Mouse (Mus musculus): Measurements from ENCODE around the gene Plcb1. TPM values are rescaled to one million over a fixed set of nuclear protein-coding genes. Genes with fewer than 3 reads are reported as not detected.
A peak's percentile ranks its signal among the peaks of the same experiment; 100 is the strongest.

Plcb1 gene
- polyA plus RNA-seq, 1 experiment from 2014 or later: 48.3 TPM

GRCm38 (mm10) chr2:135274949-135275348, 489.1 kb downstream of the Plcb1 start:
- H3K4me1 ChIP-seq (replicated peaks): no peaks in the 10 kb centered on the region
- H3K36me3 ChIP-seq: no peaks in the 10 kb centered on the region
- H3K4me3 ChIP-seq: no peak overlapping the region
- H3K27me3 ChIP-seq: no peaks in the 10 kb centered on the region
- no peak overlapping the region for H3K9ac ChIP-seq
- H3K9me3 ChIP-seq: no peaks in the 10 kb centered on the region
- WGBS: 80% methylated on average over 5 of the region's 5 CpGs
- H3K4me2 ChIP-seq: no peak overlapping the region
- no peak overlapping the region for H3K27ac ChIP-seq
- ATAC-seq (ENCODE audit: low FRiP score): no peak

GRCm38 (mm10) chr2:135278506-135278905, 492.6 kb downstream of the Plcb1 start:
- H3K4me2 ChIP-seq: no peak overlapping the region
- no peaks in the 10 kb centered on the region for H3K9me3 ChIP-seq
- H3K27me3 ChIP-seq: no peaks in the 10 kb centered on the region
- no peak for ATAC-seq (ENCODE audit: low FRiP score)
- H3K9ac ChIP-seq: no peak overlapping the region
- H3K4me1 ChIP-seq (replicated peaks): no peaks in the 10 kb centered on the region
- no peak overlapping the region for H3K4me3 ChIP-seq
- no peaks in the 10 kb centered on the region for H3K36me3 ChIP-seq
- WGBS: 65% methylated on average over 3 of the region's 3 CpGs
- no peak overlapping the region for H3K27ac ChIP-seq

- H3K9ac ChIP-seq: no peak overlapping the region
- no peaks in the 10 kb centered on the region for H3K36me3 ChIP-seq
- no peak overlapping the region for H3K27ac ChIP-seq
- WGBS: 90% methylated on average over 6 of the region's 6 CpGs
- ATAC-seq (ENCODE audit: low FRiP score): no peak
- no peaks in the 10 kb centered on the region for H3K4me1 ChIP-seq (replicated peaks)
- H3K4me3 ChIP-seq: no peak overlapping the region
- H3K4me2 ChIP-seq: no peak overlapping the region
- H3K9me3 ChIP-seq: no peaks in the 10 kb centered on the region
- H3K27me3 ChIP-seq: no peaks in the 10 kb centered on the region
Measured at GRCm38 (mm10) chr2:135279026-135279425, 493.2 kb downstream of the Plcb1 start.

GRCm38 (mm10) chr2:135283783-135284182, 497.9 kb downstream of the Plcb1 start:
- no peak overlapping the region for H3K27ac ChIP-seq
- no peak for ATAC-seq (ENCODE audit: low FRiP score)
- H3K4me1 ChIP-seq (replicated peaks): no peaks in the 10 kb centered on the region
- H3K4me2 ChIP-seq: no peak overlapping the region
- no peak overlapping the region for H3K9ac ChIP-seq
- no peaks in the 10 kb centered on the region for H3K9me3 ChIP-seq
- H3K27me3 ChIP-seq: no peaks in the 10 kb centered on the region
- H3K36me3 ChIP-seq: no peaks in the 10 kb centered on the region
- 77% methylated on average over 3 of the region's 3 CpGs for WGBS
- no peak overlapping the region for H3K4me3 ChIP-seq

GRCm38 (mm10) chr2:135296184-135296769, 510.4 kb downstream of the Plcb1 start:
- no peak overlapping the region for H3K27ac ChIP-seq
- WGBS: 92% methylated on average over 8 of the region's 8 CpGs
- H3K9me3 ChIP-seq: no peaks in the 10 kb centered on the region
- ATAC-seq (ENCODE audit: low FRiP score): no peak
- no peaks in the 10 kb centered on the region for H3K27me3 ChIP-seq
- H3K9ac ChIP-seq: no peak overlapping the region
- H3K4me3 ChIP-seq: no peak overlapping the region
- H3K4me2 ChIP-seq: no peak overlapping the region
- peaks cover 12% of the 10 kb centered on the region; the same call in 1 of the 2 replicates for H3K4me1 ChIP-seq (replicated peaks)
- H3K36me3 ChIP-seq: no peaks in the 10 kb centered on the region

- Histone ChIP-seq H3K27me3 (no peaks in the 10 kb centered on the region), H3K4me1 (replicated peaks) (peaks cover 12% of the 10 kb centered on the region)
- WGBS: 56% methylated on average over 1 of the region's 1 CpGs
Measured at GRCm38 (mm10) chr2:135300480-135300879, 514.6 kb downstream of the Plcb1 start.

GRCm38 (mm10) chr2:135302483-135302882, 516.6 kb downstream of the Plcb1 start:
- H3K9me3 ChIP-seq: no peaks in the 10 kb centered on the region
- ATAC-seq (ENCODE audit: low FRiP score): no peak
- H3K4me2 ChIP-seq: no peak overlapping the region
- no peak overlapping the region for H3K27ac ChIP-seq
- WGBS: 97% methylated on average over 2 of the region's 2 CpGs
- peaks cover 24% of the 10 kb centered on the region for H3K4me1 ChIP-seq (replicated peaks)
- no peaks in the 10 kb centered on the region for H3K27me3 ChIP-seq
- H3K4me3 ChIP-seq: no peak overlapping the region
- no peak overlapping the region for H3K9ac ChIP-seq
- H3K36me3 ChIP-seq: no peaks in the 10 kb centered on the region

More at GRCm38 (mm10) chr2:135300480-135300879, 514.6 kb downstream of the Plcb1 start:
- no peaks in the 10 kb centered on the region for H3K9me3 ChIP-seq
- peak; percentile 61; the same call in 1 of the 2 replicates for ATAC-seq (ENCODE audit: low FRiP score)
- no peak overlapping the region for H3K4me2 ChIP-seq
- no peak overlapping the region for H3K27ac ChIP-seq
- H3K36me3 ChIP-seq: no peaks in the 10 kb centered on the region
- H3K4me3 ChIP-seq: no peak overlapping the region
- no peak overlapping the region for H3K9ac ChIP-seq

- Histone ChIP-seq H3K4me3 (no peak overlapping the region), H3K4me1 (replicated peaks) (peaks cover 19% of the 10 kb centered on the region), H3K9me3 (no peaks in the 10 kb centered on the region), H3K27me3 (no peaks in the 10 kb centered on the region), H3K4me2 (no peak overlapping the region), H3K27ac (peak overlapping the region; percentile 76; the same call in 1 of the 2 replicates), H3K36me3 (no peaks in the 10 kb centered on the region), H3K9ac (no peak overlapping the region)
- no peak for ATAC-seq (ENCODE audit: low FRiP score)
- WGBS: 90% methylated on average over 3 of the region's 3 CpGs
Measured at GRCm38 (mm10) chr2:135305186-135305585, 519.3 kb downstream of the Plcb1 start.

- Histone ChIP-seq H3K4me1 (replicated peaks) (peaks cover 19% of the 10 kb centered on the region), H3K9ac (no peak overlapping the region), H3K4me3 (no peak overlapping the region), H3K36me3 (no peaks in the 10 kb centered on the region), H3K4me2 (no peak overlapping the region), H3K27ac (peak overlapping the region; percentile 76), H3K27me3 (no peaks in the 10 kb centered on the region), H3K9me3 (no peaks in the 10 kb centered on the region)
- peak; percentile 64 for ATAC-seq (ENCODE audit: low FRiP score)
- WGBS: 42% methylated on average over 7 of the region's 7 CpGs
Measured at GRCm38 (mm10) chr2:135305736-135306471, 520.0 kb downstream of the Plcb1 start.

GRCm38 (mm10) chr2:135306472-135306771, 520.6 kb downstream of the Plcb1 start:
- Histone ChIP-seq H3K4me2 (no peak overlapping the region), H3K4me3 (no peak overlapping the region), H3K36me3 (no peaks in the 10 kb centered on the region), H3K9me3 (no peaks in the 10 kb centered on the region), H3K27me3 (no peaks in the 10 kb centered on the region), H3K9ac (no peak overlapping the region), H3K27ac (peak overlapping the region; percentile 76), H3K4me1 (replicated peaks) (peaks cover 19% of the 10 kb centered on the region)
- peak; percentile 60 for ATAC-seq (ENCODE audit: low FRiP score)
- WGBS: 18% methylated on average over 2 of the region's 2 CpGs

GRCm38 (mm10) chr2:135307787-135308186, 521.9 kb downstream of the Plcb1 start:
- no peaks in the 10 kb centered on the region for H3K9me3 ChIP-seq
- no peak overlapping the region for H3K4me2 ChIP-seq
- no peak overlapping the region for H3K9ac ChIP-seq
- ATAC-seq (ENCODE audit: low FRiP score): no peak; the same call in 1 of the 2 replicates
- no peaks in the 10 kb centered on the region for H3K36me3 ChIP-seq
- H3K27me3 ChIP-seq: no peaks in the 10 kb centered on the region
- peaks cover 19% of the 10 kb centered on the region for H3K4me1 ChIP-seq (replicated peaks)
- H3K4me3 ChIP-seq: no peak overlapping the region
- 52% methylated on average over 4 of the region's 4 CpGs for WGBS
- H3K27ac ChIP-seq: no peak overlapping the region

GRCm38 (mm10) chr2:135315980-135316379, 530.1 kb downstream of the Plcb1 start:
- ATAC-seq (ENCODE audit: low FRiP score): no peak
- no peak overlapping the region for H3K4me3 ChIP-seq
- H3K36me3 ChIP-seq: no peaks in the 10 kb centered on the region
- H3K4me2 ChIP-seq: no peak overlapping the region
- H3K9me3 ChIP-seq: no peaks in the 10 kb centered on the region
- 91% methylated on average over 3 of the region's 3 CpGs for WGBS
- no peaks in the 10 kb centered on the region for H3K27me3 ChIP-seq
- no peaks in the 10 kb centered on the region for H3K4me1 ChIP-seq (replicated peaks)
- H3K9ac ChIP-seq: no peak overlapping the region
- no peak overlapping the region for H3K27ac ChIP-seq

- no peak overlapping the region for H3K4me3 ChIP-seq
- no peaks in the 10 kb centered on the region for H3K4me1 ChIP-seq (replicated peaks)
- H3K27ac ChIP-seq: no peak overlapping the region
- no peaks in the 10 kb centered on the region for H3K27me3 ChIP-seq
- 89% methylated on average over 1 of the region's 1 CpGs for WGBS
- H3K36me3 ChIP-seq: no peaks in the 10 kb centered on the region
- H3K9me3 ChIP-seq: no peaks in the 10 kb centered on the region
- H3K9ac ChIP-seq: no peak overlapping the region
- no peak for ATAC-seq (ENCODE audit: low FRiP score)
- no peak overlapping the region for H3K4me2 ChIP-seq
Measured at GRCm38 (mm10) chr2:135318136-135318535, 532.3 kb downstream of the Plcb1 start.

All from hindbrain, embryonic 13.5 days (tissue).